Mouse (Mus musculus) gastrocnemius, postnatal 4 days (tissue): ENCODE measurements around the gene Kifc5b. TPM values are rescaled to one million over a fixed set of nuclear protein-coding genes. Genes with fewer than 3 reads are reported as not detected.

Source experiments
- DNase-seq, 2 experiments: peaks; one replicate each; pipeline ENCODE4 v3.0.0; 2021 to 2022; ENCODE audit warnings: low spot score in 2 of 2, mixed read lengths in 2 of 2
- total RNA-seq, 2 experiments: library from RNA; stranded (reverse); gene quantifications; 2 replicates each; pipeline ENCODE4 v1.2.3; 2021

The Kifc5b gene
- total RNA-seq, 2 experiments from 2014 or later: 6.1 to 8.5 TPM

- peak; percentile 73 to 82 for DNase-seq
Observed at GRCm38 (mm10) chr17:26946567-26946966, 29.7 kb downstream of the Kifc5b start.

- no peak for DNase-seq
Observed at GRCm38 (mm10) chr17:26947231-26948100, 30.6 kb downstream of the Kifc5b start.

- peak in 1 of 2 experiments; percentile 49 for DNase-seq
Observed at GRCm38 (mm10) chr17:26948316-26949050, 31.6 kb downstream of the Kifc5b start.

- DNase-seq: no peak
Observed at GRCm38 (mm10) chr17:26949051-26949577, 32.2 kb downstream of the Kifc5b start.

GRCm38 (mm10) chr17:26949866-26950265, 33.0 kb downstream of the Kifc5b start:
- DNase-seq: no peak

- DNase-seq: no peak
Observed at GRCm38 (mm10) chr17:26950560-26951288, 33.8 kb downstream of the Kifc5b start.

- peak; percentile 65 to 80 for DNase-seq
Observed at GRCm38 (mm10) chr17:26951406-26951805, 34.5 kb downstream of the Kifc5b start.

- DNase-seq: no peak
Observed at GRCm38 (mm10) chr17:26951952-26952877, 35.3 kb downstream of the Kifc5b start.

GRCm38 (mm10) chr17:26953201-26953600, 36.3 kb downstream of the Kifc5b start:
- DNase-seq: no peak

GRCm38 (mm10) chr17:26953726-26954125, 36.8 kb downstream of the Kifc5b start:
- DNase-seq: no peak

GRCm38 (mm10) chr17:26956309-26956708, 39.4 kb downstream of the Kifc5b start:
- no peak for DNase-seq

- peak; percentile 6 to 11 for DNase-seq
Observed at GRCm38 (mm10) chr17:26956895-26957294, 40.0 kb downstream of the Kifc5b start.

GRCm38 (mm10) chr17:26957872-26958271, 41.0 kb downstream of the Kifc5b start:
- DNase-seq: peak in 1 of 2 experiments; percentile 14

- peak in 1 of 2 experiments; percentile 13 for DNase-seq
Observed at GRCm38 (mm10) chr17:26958880-26959279, 42.0 kb downstream of the Kifc5b start.

GRCm38 (mm10) chr17:26959815-26960214, 42.9 kb downstream of the Kifc5b start:
- DNase-seq: peak in 1 of 2 experiments; percentile 13

- DNase-seq: no peak
Observed at GRCm38 (mm10) chr17:26961572-26962240, 44.8 kb downstream of the Kifc5b start.

GRCm38 (mm10) chr17:26966993-26967392, 50.1 kb downstream of the Kifc5b start:
- DNase-seq: no peak

GRCm38 (mm10) chr17:26967477-26967876, 50.6 kb downstream of the Kifc5b start:
- no peak for DNase-seq

- DNase-seq: no peak
Observed at GRCm38 (mm10) chr17:26968200-26968611, 51.3 kb downstream of the Kifc5b start.
